Mouse (Mus musculus) T-helper 1 cell (primary cell): ENCODE measurements around the gene Rbfox1.

Experiments used
- in situ Hi-C: fragments of 300-600 bp; cut with MboI, MseI; formaldehyde crosslinking; loops from one replicate; pipeline ENCODE4 v1.15.1; 2025; ENCODE audit warnings: high pct_unique_total_duplicates

The Rbfox1 gene

DNA sequence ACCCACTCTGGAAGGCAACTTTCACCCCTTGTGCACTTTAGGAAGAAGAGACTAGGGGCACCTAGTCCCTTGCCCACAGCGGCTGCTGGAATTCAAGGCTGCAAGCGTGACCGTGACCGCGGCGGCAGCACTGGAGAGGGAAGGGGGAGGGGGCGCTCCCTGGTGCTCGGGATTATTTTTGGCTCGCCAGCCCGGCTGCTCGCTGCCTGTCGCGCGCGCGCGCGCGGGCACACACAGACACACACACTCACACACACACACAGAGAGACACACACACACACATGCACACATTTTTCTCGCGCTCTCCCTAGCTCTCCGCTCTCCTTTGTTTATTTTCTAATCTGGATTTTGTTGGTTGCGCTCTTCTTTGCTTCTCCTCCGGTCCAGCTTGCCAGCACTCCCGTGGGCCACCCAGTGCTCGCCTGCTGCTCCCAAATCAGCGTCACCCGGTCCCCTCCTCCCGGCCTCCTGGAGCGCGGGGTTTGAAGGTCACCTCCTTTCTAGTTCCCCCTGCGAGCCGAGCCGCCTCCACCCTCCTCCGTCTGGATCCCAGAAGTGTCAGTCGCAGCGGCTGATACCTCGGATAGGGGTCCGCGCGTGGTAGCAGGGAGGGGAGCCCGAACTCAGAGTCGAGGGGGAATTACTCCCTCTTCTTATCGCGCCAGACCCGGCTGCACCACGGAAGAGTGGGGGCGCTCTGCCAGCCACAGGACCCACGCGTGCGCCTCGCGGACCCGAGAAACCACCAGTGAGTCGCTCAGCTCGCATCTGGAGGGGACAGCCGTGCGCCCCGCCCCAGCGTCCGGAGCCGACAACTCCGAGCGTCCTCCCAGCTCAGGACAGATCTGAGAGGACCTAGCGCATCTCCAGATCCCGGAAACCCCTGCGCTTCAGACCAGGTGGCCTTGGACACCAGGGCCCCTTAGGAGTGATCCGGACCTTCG is at the start of gene Rbfox1:
TSS of gene Rbfox1 (plus strand) at position 610 of the 944 bp plus-strand sequence.
- in situ Hi-C loops: no loop called here

DNA sequence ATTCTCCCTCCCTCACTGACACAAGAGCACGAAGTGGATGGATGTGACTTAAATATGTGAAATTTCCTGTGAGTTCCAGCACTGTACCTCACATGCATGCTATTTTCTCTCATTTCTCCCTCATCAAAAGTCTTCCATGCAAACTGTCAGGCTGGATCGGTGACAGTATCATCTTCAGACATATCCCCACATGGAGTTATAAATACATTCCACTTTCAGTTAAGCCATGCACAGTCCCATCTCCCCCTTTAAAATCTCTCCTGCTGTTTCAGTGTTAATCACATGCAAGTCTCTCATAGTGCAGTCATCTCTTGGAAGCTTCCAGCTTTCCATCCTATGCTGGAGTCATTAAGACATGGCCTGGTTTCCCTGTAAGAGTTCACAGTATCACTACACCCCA is 48.4 kb upstream of the Rbfox1 start:
- in situ Hi-C loops: no loop called here

DNA sequence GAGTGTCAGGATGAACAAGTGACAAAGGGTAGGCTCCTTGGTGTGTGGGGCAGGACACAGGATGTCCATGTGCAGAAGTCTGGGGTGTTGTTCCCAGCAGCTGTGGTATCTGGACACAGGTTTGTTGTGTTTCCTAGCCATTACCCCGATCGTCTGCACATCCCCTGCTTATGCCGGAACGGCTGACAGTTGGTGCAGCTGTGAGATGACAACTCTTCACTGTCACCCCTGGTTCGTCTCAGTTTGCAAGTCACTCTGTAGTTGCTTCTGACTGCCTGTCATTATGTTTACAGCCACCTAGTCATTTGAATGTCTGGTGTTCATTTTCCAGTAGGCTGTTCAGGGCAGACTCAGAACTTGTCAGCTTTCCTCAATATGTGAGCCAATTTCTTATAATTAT is 44.0 kb upstream of the Rbfox1 start:
- in situ Hi-C loops: no loop called here

DNA sequence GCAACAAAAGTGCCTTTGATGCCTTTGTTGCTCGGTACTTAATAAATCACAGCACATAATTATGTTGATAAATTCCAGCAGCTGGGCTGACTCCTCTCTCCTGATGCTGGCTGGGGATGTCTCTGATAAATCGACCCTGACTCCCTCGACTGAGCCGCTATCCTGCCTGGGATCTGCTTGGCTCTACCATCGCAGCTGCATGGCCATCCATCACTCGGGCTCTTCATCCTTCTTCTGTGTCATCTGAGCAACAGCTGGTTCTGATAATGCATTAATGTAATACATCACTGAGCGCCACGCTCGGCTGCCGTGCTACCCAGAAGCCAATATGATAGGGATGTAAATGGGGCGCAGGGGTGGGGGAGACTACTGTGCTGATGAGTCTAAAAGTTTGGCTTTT is 39.5 kb upstream of the Rbfox1 start:
- in situ Hi-C loops: no loop called here

DNA sequence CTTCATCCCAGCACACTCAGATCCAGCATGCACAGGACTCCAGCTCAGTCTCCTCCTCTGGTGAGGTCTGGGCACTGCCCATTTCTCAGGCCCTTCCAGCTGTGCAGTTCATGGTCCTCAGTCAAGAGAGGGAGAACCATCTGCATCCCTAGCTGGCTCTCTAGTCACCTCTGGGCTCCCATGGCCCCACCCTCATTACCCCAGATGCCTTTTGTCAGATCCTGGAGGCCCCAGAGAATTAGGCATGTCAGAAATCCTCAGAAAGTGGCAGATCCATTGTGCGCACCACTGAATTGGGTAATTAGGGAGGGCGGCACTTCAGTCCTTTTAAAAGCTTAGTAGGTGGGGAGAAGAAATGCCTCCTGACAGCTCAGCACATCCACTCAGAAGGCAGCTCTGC is 32.1 kb upstream of the Rbfox1 start:
- in situ Hi-C loops: no loop called here

- in situ Hi-C loops: no loop called here
Measured at GRCm38 (mm10) chr16:5864350-5864749, 20.8 kb upstream of the Rbfox1 start.

GRCm38 (mm10) chr16:5866966-5867365 is 18.2 kb upstream of the Rbfox1 start:
- in situ Hi-C loops: no loop called here

- in situ Hi-C loops: no loop called here
Measured at GRCm38 (mm10) chr16:5870391-5870790, 14.8 kb upstream of the Rbfox1 start.

- in situ Hi-C loops: no loop called here
Measured at GRCm38 (mm10) chr16:5881820-5882219, 3.3 kb upstream of the Rbfox1 start.

DNA sequence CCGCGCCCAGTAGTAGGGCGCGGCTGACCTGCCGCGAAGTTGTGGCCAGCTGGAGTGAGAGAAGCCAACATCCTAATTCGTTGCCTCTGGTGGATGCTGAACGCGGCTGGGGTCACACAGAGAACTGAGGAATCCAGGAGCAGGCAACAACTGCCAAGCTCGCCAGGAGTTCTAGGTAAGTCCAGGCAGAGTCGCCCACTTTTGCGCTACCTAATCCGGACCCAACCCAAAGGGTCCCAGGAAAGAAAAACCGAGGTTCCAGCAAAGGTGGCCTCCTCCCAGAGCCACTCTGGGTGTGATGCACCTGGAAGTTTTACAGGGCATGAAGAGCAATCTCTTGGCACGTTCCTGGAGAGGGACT is 515 bp downstream of the Rbfox1 start:
- in situ Hi-C loops: no loop called here

DNA sequence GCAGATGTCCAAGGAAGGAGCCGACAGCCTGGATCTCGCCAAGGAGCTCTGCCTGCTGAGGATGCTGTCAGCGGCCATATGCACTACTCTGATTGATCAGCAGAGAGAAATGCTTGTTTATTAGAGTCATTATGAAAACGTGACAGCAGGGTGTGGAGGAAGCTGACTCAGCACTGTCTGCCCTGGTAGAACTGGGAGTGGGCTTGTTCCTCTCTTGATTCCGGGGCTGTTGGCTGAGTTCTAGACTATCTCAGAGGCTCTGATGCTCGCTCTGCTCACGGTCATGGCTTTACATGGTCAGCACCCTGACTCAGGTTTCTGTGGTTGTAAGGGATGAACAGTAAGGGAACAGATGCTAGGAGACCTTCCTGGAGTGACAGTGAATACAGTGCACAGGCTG is 10.4 kb downstream of the Rbfox1 start:
- in situ Hi-C loops: no loop called here

GRCm38 (mm10) chr16:5898330-5898729 is 13.2 kb downstream of the Rbfox1 start:
- in situ Hi-C loops: no loop called here

DNA sequence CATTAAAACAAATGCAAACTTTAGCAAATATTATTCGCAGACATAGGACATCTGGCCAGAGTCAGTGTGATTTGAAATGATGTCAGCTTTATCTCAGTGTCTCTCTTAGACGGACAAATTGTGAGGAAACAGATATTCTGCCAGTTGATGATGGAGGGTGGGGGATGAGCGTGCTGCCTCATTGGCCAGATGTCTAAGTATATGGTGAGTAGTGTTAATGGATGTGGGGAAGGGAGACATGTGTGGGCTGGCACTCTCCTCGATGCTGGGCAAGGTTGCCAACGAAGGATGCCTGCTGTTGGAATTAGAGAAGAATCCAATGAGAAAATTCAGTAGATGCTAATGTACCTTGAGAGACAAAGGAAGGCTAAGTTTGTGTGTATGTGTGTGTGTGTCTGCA is 25.6 kb downstream of the Rbfox1 start:
- in situ Hi-C loops: no loop called here

DNA sequence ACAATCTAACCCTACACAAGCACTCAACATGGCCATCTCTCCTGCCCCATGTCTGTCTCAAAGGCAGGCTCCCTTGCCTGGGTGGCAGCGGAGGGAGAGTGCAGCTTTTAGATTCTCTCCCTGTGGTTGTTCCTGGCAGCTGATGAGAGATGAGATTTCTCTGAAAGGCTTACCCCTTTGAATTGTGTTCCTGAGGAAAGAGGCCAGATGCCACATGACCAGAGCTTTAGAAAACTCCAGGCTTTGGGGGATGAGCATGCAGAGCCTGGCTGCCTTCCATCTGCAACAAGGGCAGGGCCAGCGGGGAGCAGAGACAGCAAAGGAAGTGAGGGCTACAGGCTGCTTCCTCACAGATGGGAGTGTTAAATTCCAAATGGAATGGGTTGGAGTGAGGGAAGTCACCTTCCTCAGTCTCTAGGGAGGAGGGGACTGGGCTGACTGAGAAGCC is 26.7 kb downstream of the Rbfox1 start:
- in situ Hi-C loops: no loop called here

DNA sequence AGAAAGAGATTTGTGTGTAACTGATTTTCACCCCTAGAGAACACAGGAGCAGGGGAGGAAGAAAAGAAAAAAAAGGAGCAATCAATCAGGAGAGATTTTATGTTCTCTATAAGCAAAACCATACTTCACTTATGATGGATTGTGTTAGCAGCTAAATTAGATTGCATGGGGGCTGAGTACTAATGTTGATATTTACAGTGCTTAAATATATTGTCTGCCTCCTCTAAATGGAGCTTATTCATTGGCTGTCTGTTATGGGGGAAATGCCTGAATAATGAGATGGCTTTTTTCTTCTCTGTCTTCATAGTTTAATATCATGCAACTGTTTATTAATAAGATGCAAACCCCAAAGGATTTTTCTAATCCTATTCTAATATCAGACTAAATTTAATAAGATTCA is 32.8 kb downstream of the Rbfox1 start:
- in situ Hi-C loops: no loop called here

GRCm38 (mm10) chr16:5926986-5927385 is 41.8 kb downstream of the Rbfox1 start:
- in situ Hi-C loops: no loop called here

DNA sequence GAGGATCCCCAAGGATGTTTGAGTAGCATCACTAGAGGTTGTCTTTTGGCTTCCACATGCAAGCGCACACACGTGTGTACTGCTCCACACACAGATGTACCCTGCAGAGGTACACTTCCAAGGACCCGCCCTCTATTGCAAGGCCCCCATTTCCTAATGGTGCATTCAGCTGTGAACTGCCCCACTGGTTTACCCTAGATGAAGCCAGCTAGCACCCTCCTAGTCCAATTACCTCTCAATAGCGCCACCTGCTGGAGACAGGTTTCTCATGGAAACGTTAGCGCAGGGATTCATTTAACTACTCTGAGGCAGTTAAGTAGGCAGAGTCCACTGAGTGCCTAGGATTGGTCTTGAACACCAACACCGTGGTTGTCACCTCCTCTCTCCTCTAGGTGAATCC is 46.5 kb downstream of the Rbfox1 start:
- in situ Hi-C loops: no loop called here

DNA sequence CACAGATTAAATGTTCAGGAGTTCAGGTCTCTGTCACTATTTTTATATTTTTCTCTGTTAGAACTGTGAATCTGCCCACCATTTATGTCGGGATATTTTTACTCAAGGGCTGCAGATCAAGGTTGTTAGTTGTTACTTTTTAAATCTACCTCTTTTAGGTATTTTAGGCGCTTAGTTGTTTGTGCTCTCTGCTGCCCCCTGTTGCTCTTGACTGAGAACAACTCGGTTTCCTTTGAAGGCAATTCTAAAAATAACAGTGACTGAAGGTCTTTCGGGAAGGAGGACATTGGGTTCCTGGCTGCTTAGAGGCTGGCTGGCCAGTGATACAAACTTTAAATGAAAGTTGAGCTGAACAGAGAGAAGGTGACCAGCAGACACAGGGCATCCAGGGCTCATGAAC is 54.9 kb downstream of the Rbfox1 start:
- in situ Hi-C loops: no loop called here

GRCm38 (mm10) chr16:5945682-5946081 is 60.5 kb downstream of the Rbfox1 start:
- in situ Hi-C loops: no loop called here

GRCm38 (mm10) chr16:5953106-5953505 is 68.0 kb downstream of the Rbfox1 start:
- in situ Hi-C loops: no loop called here

GRCm38 (mm10) chr16:5957418-5957817 is 72.3 kb downstream of the Rbfox1 start:
- in situ Hi-C loops: no loop called here

DNA sequence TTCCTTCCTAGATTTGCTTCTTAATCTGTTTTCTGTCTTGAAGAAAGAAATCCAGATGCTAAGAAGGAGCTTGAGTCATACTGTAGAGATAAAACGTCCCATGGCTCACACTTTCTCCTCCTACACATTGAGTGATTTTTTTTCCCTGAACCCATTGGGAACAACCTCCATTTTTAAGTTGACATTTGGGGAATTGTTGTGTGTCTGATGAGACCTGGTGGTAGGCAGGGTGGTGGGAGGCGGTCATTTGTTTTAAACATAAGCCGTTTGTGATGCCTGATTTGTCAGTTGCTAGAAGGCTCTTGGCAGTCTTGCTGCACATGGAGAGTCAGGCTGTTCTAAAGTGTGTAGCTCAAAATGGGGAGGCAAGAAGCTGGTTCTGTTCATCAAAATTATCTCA is 76.6 kb downstream of the Rbfox1 start:
- in situ Hi-C loops: no loop called here

- in situ Hi-C loops: no loop called here
Measured at GRCm38 (mm10) chr16:5974172-5974571, 89.0 kb downstream of the Rbfox1 start.
